ENCODE assay signal across 8 mouse cellular contexts in the genomic region with DNA sequence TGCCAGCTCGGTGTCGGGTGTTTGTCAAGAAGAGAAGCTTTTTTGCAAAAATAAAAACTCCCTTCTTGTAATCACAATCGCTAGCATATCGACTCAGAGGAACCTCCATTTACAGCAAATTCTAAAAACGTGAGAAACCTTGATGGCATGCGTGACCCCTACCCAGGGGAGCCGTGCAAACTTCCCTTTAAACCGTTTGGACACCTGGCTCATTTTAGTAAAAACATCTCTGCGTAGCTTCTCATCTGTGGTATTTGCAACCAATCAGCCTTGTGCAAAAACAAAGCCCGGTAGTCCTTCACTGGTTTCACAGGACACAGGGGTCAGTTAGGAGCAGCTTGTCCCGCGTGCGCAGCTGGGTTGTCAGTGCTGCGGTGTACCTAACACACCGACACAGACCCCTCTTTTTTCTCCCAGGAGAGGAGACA. TPM values are rescaled to one million over a fixed set of nuclear protein-coding genes. Genes with fewer than 3 reads are reported as not detected.
DNase-seq lines count a peak whose midpoint lies in the region; ATAC-seq and TF ChIP-seq lines count a peak whose summit lies in the region.

No protein-coding gene starts in this region.

- under 1% methylated on average over 15 of the region's 15 CpGs for WGBS in bone marrow, adult 2 months
- WGBS in heart, embryonic 12.5 days: 2% methylated on average over 15 of the region's 15 CpGs
- WGBS in limb, embryonic 10.5 days: 1% methylated on average over 15 of the region's 15 CpGs

- H3K4me3 ChIP-seq in bone marrow, adult 2 months (replicated peaks; ENCODE audit: control insufficient read depth, low read depth, low read length): peak overlapping the region; percentile 71
- H3K4me3 ChIP-seq in heart, embryonic 12.5 days: peak overlapping the region; percentile 74
- H3K4me3 ChIP-seq in limb, embryonic 10.5 days: peak overlapping the region; percentile 72

- H3K27me3 ChIP-seq in heart, embryonic 12.5 days (replicated peaks): peaks cover 26% of the 10 kb centered on the region
- H3K27me3 ChIP-seq in limb, embryonic 10.5 days (ENCODE audit: low read depth, poor library complexity, severe bottlenecking): peaks cover 61% of the 10 kb centered on the region

- peak; percentile 26 to 72 for DNase-seq in adrenal gland, adult (ENCODE audit: inconsistent age in 2 of 2, low spot score in 1 of 2)
- no peak for DNase-seq in adrenal gland, postnatal 36 days
- DNase-seq in limb, embryonic 10.5 days (ENCODE audit: low spot score): peak; percentile 44
- peak; percentile 15 for DNase-seq in naive thymus-derived CD4-positive, alpha-beta T cell, adult 2 months (ENCODE audit: low read depth)
- DNase-seq in right cerebral cortex, adult 18-20 months: no peak
- DNase-seq in frontal cortex, postnatal 36 days (ENCODE audit: low spot score in 2 of 2): no peak

- H3K27ac ChIP-seq in bone marrow, adult 2 months (ENCODE audit: control insufficient read depth, insufficient read depth, low read depth, low read length, poor library complexity): peak overlapping the region; percentile 89
- H3K27ac ChIP-seq in heart, embryonic 12.5 days (ENCODE audit: poor library complexity, severe bottlenecking): no peak overlapping the region
- no peak overlapping the region; the same call in 1 of the 2 replicates for H3K27ac ChIP-seq in limb, embryonic 10.5 days

- H3K4me2 ChIP-seq in heart, embryonic 12.5 days: peak overlapping the region; percentile 99

- peaks cover 3% of the 10 kb centered on the region; the same call in 1 of the 2 replicates for H3K4me1 ChIP-seq in bone marrow, adult 2 months (ENCODE audit: control insufficient read depth, insufficient read depth, low read length)
- 0 out of 2 replicates have a peak, but pooled peaks cover 13% of the 10 kb centered on the region for H3K4me1 ChIP-seq in heart, embryonic 12.5 days (replicated peaks)
- peaks cover 23% of the 10 kb centered on the region for H3K4me1 ChIP-seq in limb, embryonic 10.5 days

- ATAC-seq in heart, embryonic 12.5 days (ENCODE audit: insufficient number of reproducible peaks, low FRiP score): no peak

- TF ChIP-seq CTCF in bone marrow, adult 2 months (IDR thresholded peaks at IDR 0.05; ENCODE audit: control insufficient read depth, insufficient read depth, low read length): no peak

- H3K9ac ChIP-seq in heart, embryonic 12.5 days: peak overlapping the region; percentile 72

- no peaks in the 10 kb centered on the region for H3K36me3 ChIP-seq in heart, embryonic 12.5 days
- H3K36me3 ChIP-seq in limb, embryonic 10.5 days: no peaks in the 10 kb centered on the region

- no peaks in the 10 kb centered on the region for H3K9me3 ChIP-seq in heart, embryonic 12.5 days (replicated peaks)
- no peaks in the 10 kb centered on the region for H3K9me3 ChIP-seq in limb, embryonic 10.5 days (replicated peaks)

- TF ChIP-seq POLR2A in bone marrow, adult 2 months (IDR thresholded peaks at IDR 0.05; ENCODE audit: borderline replicate concordance, control insufficient read depth, low read depth, low read length): peak; percentile 54; the same call in 1 of the 2 replicates

RNA-seq across cellular contexts. Expression of a gene that starts 1.5 kb away (rescaled TPM):
- 1 to 10 TPM; 4.4 to 4.9 TPM for total RNA-seq in adrenal gland, postnatal 36 days (2021)
- 32.1 and 38.2 TPM in 2 replicates for polyA plus RNA-seq in bone marrow, adult 2 months (2011; ENCODE audit: insufficient read depth, insufficient read length, low replicate concordance, missing spikeins)
- polyA plus RNA-seq in heart, embryonic 12.5 days (2016; fragmentation: Nextera tagmentation; extraction: Ambion mirVana): 2.6 and 2.7 TPM in 2 replicates
- 1.2 and 1.7 TPM in 2 replicates for polyA plus RNA-seq in limb, embryonic 10.5 days (2016; fragmentation: Nextera tagmentation; extraction: Ambion mirVana)

RNA-seq across cellular contexts. Expression of a gene that starts 10.7 kb away (rescaled TPM):
- 10 to 100 TPM in 1 of 2 experiments, 1 to 10 TPM in 1; 9.4 to 12.7 TPM for total RNA-seq in adrenal gland, postnatal 36 days (2021)
- polyA plus RNA-seq in bone marrow, adult 2 months (2011; ENCODE audit: insufficient read depth, insufficient read length, low replicate concordance, missing spikeins): 1.8 and 5.5 TPM in 2 replicates
- 1.5 and 1.6 TPM in 2 replicates for polyA plus RNA-seq in heart, embryonic 12.5 days (2016; fragmentation: Nextera tagmentation; extraction: Ambion mirVana)
- polyA plus RNA-seq in limb, embryonic 10.5 days (2016; fragmentation: Nextera tagmentation; extraction: Ambion mirVana): 0.30 TPM in 2 replicates

RNA-seq across cellular contexts. Expression of a gene that starts 46.3 kb away (rescaled TPM):
- total RNA-seq in adrenal gland, postnatal 36 days (2021): 10 to 100 TPM; 35.6 to 37.3 TPM
- 22.2 and 50.8 TPM in 2 replicates for polyA plus RNA-seq in bone marrow, adult 2 months (2011; ENCODE audit: insufficient read depth, insufficient read length, low replicate concordance, missing spikeins)
- 37.0 and 44.8 TPM in 2 replicates for polyA plus RNA-seq in heart, embryonic 12.5 days (2016; fragmentation: Nextera tagmentation; extraction: Ambion mirVana)
- 59.9 and 67.6 TPM in 2 replicates for polyA plus RNA-seq in limb, embryonic 10.5 days (2016; fragmentation: Nextera tagmentation; extraction: Ambion mirVana)

Comparison
In these comparisons a context has a peak if more than half of its experiments do, and no peak if none do; other contexts are left out.
1. DNase-seq: peak in adrenal gland, adult (2 of 2), limb, embryonic 10.5 days (single experiment) and naive thymus-derived CD4-positive, alpha-beta T cell, adult 2 months (single experiment); none in adrenal gland, postnatal 36 days (0 of 2), right cerebral cortex, adult 18-20 months (single experiment) and frontal cortex, postnatal 36 days (0 of 2).
2. Peak in every context shown above with its lines, with median percentiles within 50 percentile points of each other: H3K4me3 ChIP-seq.